Mouse (Mus musculus): Measurements from ENCODE around the gene Khdc4. TPM values are rescaled to one million over a fixed set of nuclear protein-coding genes. Genes with fewer than 3 reads are reported as not detected.
A peak's percentile ranks its signal among the peaks of the same experiment; 100 is the strongest.

Gene Khdc4
- polyA plus RNA-seq, 1 experiment, result 23.2 TPM

DNA sequence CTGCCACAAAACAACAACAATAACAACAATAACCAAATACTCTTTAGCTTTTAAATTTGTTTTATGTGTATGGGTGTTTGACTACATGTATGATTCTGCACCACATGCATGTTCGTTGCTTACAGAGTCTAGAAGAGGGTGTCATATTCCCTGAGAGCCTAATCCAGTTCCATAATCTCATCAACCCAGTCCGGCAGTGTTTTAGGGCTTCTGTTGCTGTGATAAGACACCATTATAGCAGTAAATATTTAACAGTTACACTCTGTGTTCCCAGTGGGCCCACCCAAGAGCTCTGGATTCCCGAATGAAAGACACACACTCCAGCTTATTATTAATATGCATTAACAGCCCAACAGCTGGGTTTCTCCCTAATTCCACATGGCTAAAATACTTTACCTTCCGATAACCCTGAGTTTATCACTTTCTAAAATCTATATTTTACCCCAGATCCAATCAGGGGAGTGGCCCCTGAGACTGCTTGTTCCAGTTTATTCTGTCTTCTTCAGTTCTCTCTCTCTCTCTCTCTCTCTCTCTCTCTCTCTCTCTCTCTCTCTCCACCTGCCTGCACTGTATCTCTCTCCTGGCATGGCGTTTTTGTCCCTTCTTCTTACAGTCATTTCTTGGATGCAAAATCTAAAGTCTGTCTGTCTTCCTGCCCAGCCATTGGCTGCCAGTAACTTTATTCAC, 27.0 kb upstream of the Khdc4 start:
- no peaks in the 10 kb centered on the region for H3K36me3 ChIP-seq (ENCODE audit: control insufficient read depth, insufficient read depth, low read length)
- no peak overlapping the region for H3K27ac ChIP-seq (ENCODE audit: insufficient read depth, low read depth, low read length)
- TF ChIP-seq CTCF (IDR thresholded peaks at IDR 0.05; ENCODE audit: extremely low read depth, insufficient read length, insufficient replicate concordance, low read depth, low read length) (no peak), POLR2A (IDR thresholded peaks at IDR 0.05; ENCODE audit: low read depth, low read length) (no peak)
- H3K4me3 ChIP-seq (ENCODE audit: low read depth, low read length), result no peak overlapping the region
- 29% methylated on average over 5 of the region's 5 CpGs for WGBS
- peaks cover 4% of the 10 kb centered on the region; the same call in 1 of the 2 replicates for H3K4me1 ChIP-seq (ENCODE audit: control insufficient read depth, insufficient read depth, insufficient read length, low read length)
- H3K27me3 ChIP-seq (ENCODE audit: control insufficient read depth, insufficient read depth, low read length), result no peaks in the 10 kb centered on the region

DNA sequence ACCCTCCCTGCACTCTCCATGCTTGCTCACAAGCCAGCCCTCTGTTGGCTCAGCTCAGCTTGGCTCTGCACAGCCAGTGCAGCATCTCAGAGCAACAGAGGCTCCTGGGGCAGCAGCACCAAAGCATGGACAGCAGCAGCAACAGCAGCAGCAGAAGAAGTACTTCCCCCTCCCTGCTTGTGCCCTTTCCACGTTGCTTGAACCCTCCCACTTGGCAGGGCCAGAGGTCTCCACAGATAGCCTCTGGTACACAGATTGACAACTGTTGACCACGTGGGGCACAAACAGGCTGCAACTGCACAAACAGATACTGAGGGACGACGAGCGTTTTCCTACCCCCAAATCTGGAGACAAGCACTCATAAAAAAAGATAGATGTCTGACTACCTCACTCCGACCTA, 25.8 kb upstream of the Khdc4 start:
- TF ChIP-seq POLR2A (IDR thresholded peaks at IDR 0.05; ENCODE audit: low read depth, low read length), result no peak
- no peak for TF ChIP-seq CTCF (IDR thresholded peaks at IDR 0.05; ENCODE audit: extremely low read depth, insufficient read length, insufficient replicate concordance, low read depth, low read length)
- no peaks in the 10 kb centered on the region for H3K27me3 ChIP-seq (ENCODE audit: control insufficient read depth, insufficient read depth, low read length)
- peaks cover 2% of the 10 kb centered on the region; the same call in 1 of the 2 replicates for H3K4me1 ChIP-seq (ENCODE audit: control insufficient read depth, insufficient read depth, insufficient read length, low read length)
- no peak overlapping the region for H3K4me3 ChIP-seq (ENCODE audit: low read depth, low read length)
- H3K36me3 ChIP-seq (ENCODE audit: control insufficient read depth, insufficient read depth, low read length), result no peaks in the 10 kb centered on the region
- WGBS, result 14% methylated on average over 6 of the region's 6 CpGs
- no peak overlapping the region for H3K27ac ChIP-seq (ENCODE audit: insufficient read depth, low read depth, low read length)

DNA sequence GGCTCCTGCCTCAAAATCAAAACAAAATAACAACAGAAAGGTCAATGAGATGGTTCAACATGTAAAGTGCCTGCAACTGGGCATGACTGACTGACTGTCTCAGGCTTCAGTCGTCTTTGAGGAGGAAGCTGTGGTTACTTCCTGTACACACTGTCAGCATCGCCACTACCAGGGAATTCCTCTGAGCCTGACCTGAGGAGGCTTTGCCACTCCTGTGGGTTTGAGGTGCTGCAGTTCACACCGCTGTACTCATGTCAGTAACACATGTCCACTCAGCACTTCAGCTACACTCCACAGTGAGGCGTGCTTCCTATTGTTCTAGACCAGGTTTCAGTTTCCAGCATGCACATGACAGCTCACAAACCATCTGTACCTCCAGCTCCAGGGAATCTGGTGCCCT, 21.5 kb upstream of the Khdc4 start:
- Histone ChIP-seq H3K4me3 (ENCODE audit: low read depth, low read length) (no peak overlapping the region), H3K27ac (ENCODE audit: insufficient read depth, low read depth, low read length) (no peak overlapping the region), H3K36me3 (ENCODE audit: control insufficient read depth, insufficient read depth, low read length) (no peaks in the 10 kb centered on the region), H3K4me1 (ENCODE audit: control insufficient read depth, insufficient read depth, insufficient read length, low read length) (peaks cover 2% of the 10 kb centered on the region; the same call in 1 of the 2 replicates), H3K27me3 (ENCODE audit: control insufficient read depth, insufficient read depth, low read length) (no peaks in the 10 kb centered on the region)
- 54% methylated on average over 4 of the region's 4 CpGs for WGBS
- no peak for TF ChIP-seq CTCF (IDR thresholded peaks at IDR 0.05; ENCODE audit: extremely low read depth, insufficient read length, insufficient replicate concordance, low read depth, low read length)
- no peak for TF ChIP-seq POLR2A (IDR thresholded peaks at IDR 0.05; ENCODE audit: low read depth, low read length)

DNA sequence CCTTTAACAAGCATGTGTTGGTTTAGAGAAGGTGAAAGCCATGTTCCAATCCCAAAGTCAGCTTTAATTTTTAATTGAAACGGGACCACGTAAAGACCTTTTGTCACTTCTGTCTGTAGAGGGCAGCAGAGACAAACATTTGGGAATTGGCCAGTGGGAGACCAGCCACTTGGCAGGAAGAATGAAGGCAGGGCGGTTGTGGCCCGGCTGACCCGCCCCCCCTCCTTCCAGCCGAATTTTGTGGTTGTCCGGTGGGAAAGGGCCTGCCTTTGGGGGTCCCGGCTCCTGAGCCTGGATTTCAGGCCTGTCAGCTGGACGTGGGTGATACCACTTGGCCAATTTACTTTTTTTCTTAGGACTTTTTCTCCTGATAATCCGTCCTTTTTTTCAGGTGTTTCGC, 8.2 kb upstream of the Khdc4 start:
- 5% methylated on average over 11 of the region's 11 CpGs for WGBS
- Histone ChIP-seq H3K4me1 (ENCODE audit: control insufficient read depth, insufficient read depth, insufficient read length, low read length) (no peaks in the 10 kb centered on the region), H3K36me3 (ENCODE audit: control insufficient read depth, insufficient read depth, low read length) (no peaks in the 10 kb centered on the region), H3K27me3 (ENCODE audit: control insufficient read depth, insufficient read depth, low read length) (no peaks in the 10 kb centered on the region), H3K27ac (ENCODE audit: insufficient read depth, low read depth, low read length) (no peak overlapping the region), H3K4me3 (ENCODE audit: low read depth, low read length) (peak overlapping the region; percentile 58)
- TF ChIP-seq POLR2A (IDR thresholded peaks at IDR 0.05; ENCODE audit: low read depth, low read length), result no peak
- peak; percentile 61; the same call in 1 of the 2 replicates for TF ChIP-seq CTCF (IDR thresholded peaks at IDR 0.05; ENCODE audit: extremely low read depth, insufficient read length, insufficient replicate concordance, low read depth, low read length)

DNA sequence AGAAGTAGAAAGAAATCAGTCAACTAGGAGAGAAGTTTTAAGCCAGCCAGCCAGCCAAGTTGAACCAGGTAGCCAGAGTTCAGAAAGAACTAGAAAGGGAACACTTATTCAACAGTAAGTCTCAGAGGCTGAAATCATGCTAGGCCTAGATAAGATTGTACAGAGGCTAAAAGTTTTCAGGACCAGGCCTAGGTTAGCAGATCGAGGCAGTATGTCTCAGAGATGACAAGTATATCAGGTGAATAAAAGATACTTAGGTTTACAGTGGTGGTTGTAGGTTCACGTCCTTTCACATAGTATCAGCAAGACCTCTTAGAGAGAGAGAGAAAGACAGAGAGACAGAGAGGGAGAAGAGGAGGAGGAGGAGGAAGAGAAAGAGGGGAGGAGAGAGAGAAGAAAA, 1.8 kb upstream of the Khdc4 start:
- TF ChIP-seq POLR2A (IDR thresholded peaks at IDR 0.05; ENCODE audit: low read depth, low read length) (no peak), CTCF (IDR thresholded peaks at IDR 0.05; ENCODE audit: extremely low read depth, insufficient read length, insufficient replicate concordance, low read depth, low read length) (no peak)
- Histone ChIP-seq H3K36me3 (ENCODE audit: control insufficient read depth, insufficient read depth, low read length) (peaks cover 8% of the 10 kb centered on the region), H3K4me3 (ENCODE audit: low read depth, low read length) (no peak overlapping the region), H3K27me3 (ENCODE audit: control insufficient read depth, insufficient read depth, low read length) (no peaks in the 10 kb centered on the region), H3K4me1 (ENCODE audit: control insufficient read depth, insufficient read depth, insufficient read length, low read length) (peaks cover 6% of the 10 kb centered on the region; the same call in 1 of the 2 replicates), H3K27ac (ENCODE audit: insufficient read depth, low read depth, low read length) (peak overlapping the region; percentile 73)
- 44% methylated on average over 2 of the region's 2 CpGs for WGBS

DNA sequence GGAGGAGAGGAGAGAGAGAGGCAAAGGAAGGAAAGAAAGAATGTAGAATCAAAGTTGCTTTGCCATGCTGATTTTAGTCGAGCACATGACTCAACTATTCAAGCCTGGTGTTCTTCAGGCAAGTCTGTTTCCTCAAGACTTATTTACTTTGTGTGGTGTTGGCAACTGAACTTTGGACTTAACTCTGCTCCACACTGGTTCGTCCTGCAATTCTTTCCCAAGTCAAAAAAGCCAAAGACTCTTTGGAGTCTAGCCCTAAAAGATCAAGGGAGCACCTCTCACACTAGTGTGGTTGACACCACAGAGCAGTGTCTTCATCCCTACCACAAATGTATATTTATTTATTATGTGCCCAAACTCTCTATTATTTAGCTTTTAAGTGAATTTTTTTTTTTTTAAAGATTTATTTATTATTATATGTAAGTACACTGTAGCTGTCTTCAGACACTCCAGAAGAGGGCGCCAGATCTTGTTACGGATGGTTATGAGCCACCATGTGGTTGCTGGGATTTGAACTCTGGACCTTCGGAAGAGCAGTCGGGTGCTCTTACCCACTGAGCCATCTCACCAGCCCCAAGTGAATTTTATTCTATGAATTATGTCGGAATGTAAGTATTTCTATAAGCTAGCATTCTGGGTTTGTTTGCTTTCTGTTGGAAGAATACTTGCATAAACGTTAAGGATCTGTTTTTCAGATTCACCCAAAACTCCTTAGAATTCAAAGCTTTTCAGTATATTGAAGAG, 1.2 kb upstream of the Khdc4 start:
- TF ChIP-seq POLR2A (IDR thresholded peaks at IDR 0.05; ENCODE audit: low read depth, low read length) (no peak), CTCF (IDR thresholded peaks at IDR 0.05; ENCODE audit: extremely low read depth, insufficient read length, insufficient replicate concordance, low read depth, low read length) (no peak)
- H3K4me1 ChIP-seq (ENCODE audit: control insufficient read depth, insufficient read depth, insufficient read length, low read length), result peaks cover 6% of the 10 kb centered on the region; the same call in 1 of the 2 replicates
- peaks cover 13% of the 10 kb centered on the region for H3K36me3 ChIP-seq (ENCODE audit: control insufficient read depth, insufficient read depth, low read length)
- WGBS, result 21% methylated on average over 8 of the region's 8 CpGs
- peak overlapping the region; percentile 73 for H3K27ac ChIP-seq (ENCODE audit: insufficient read depth, low read depth, low read length)
- H3K4me3 ChIP-seq (ENCODE audit: low read depth, low read length), result no peak overlapping the region
- H3K27me3 ChIP-seq (ENCODE audit: control insufficient read depth, insufficient read depth, low read length), result no peaks in the 10 kb centered on the region

DNA sequence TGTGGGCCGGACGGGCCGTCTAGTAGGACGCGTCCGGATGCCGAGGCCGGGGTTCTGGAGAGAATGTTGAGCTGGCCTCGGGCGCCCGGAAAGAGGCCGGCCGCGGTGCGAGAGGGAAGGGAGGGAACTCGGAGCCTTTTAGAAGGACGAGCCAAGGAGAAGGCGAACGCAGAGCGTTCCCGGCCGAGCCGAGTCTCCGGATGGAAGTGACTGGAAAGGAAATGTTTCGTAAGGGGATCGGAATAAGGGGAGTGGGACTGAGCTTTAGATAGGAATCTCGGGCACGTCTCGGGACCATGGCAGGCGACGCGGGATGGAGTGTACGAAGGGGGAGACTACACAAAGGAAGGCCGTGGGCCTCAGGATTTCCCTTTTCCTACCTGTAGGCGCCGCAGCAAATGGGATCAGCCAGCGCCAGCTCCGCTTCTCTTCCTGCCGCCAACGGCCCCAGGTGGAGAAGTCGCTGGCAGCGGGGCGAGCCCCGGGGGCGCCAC, 402 bp downstream of the Khdc4 start:
- Histone ChIP-seq H3K4me3 (ENCODE audit: low read depth, low read length) (peak overlapping the region; percentile 89), H3K36me3 (ENCODE audit: control insufficient read depth, insufficient read depth, low read length) (peaks cover 27% of the 10 kb centered on the region), H3K27me3 (ENCODE audit: control insufficient read depth, insufficient read depth, low read length) (no peaks in the 10 kb centered on the region), H3K4me1 (ENCODE audit: control insufficient read depth, insufficient read depth, insufficient read length, low read length) (peaks cover 6% of the 10 kb centered on the region; the same call in 1 of the 2 replicates), H3K27ac (ENCODE audit: insufficient read depth, low read depth, low read length) (peak overlapping the region; percentile 92)
- TF ChIP-seq CTCF (IDR thresholded peaks at IDR 0.05; ENCODE audit: extremely low read depth, insufficient read length, insufficient replicate concordance, low read depth, low read length) (peak; percentile 26; the same call in 1 of the 2 replicates), POLR2A (IDR thresholded peaks at IDR 0.05; ENCODE audit: low read depth, low read length) (no peak)
- under 1% methylated on average over 45 of the region's 45 CpGs for WGBS
